Mouse (Mus musculus): ENCODE data around the gene Slc45a2.

GRCm38 (mm10) chr15:10953465-10953864, 47.1 kb upstream of the Slc45a2 start:
- TF ChIP-seq CTCF (IDR thresholded peaks at IDR 0.05; ENCODE audit: low read depth) (no peak), EP300 (IDR thresholded peaks at IDR 0.05; ENCODE audit: low read depth) (no peak)

Measured in liver, postnatal 0 days (tissue).